34 mouse cellular contexts compared by ENCODE assay signal in genomic region chr9:58756371-58757132, GRCm38 (mm10). TPM values are rescaled to one million over a fixed set of nuclear protein-coding genes. Genes with fewer than 3 reads are reported as not detected.
DNase-seq lines count a peak whose midpoint lies in the region; ATAC-seq and TF ChIP-seq lines count a peak whose summit lies in the region.
"Had no signal": no experiment of that assay in that cellular context is flagged by ENCODE, and none has a peak within 500 bp of the region (broad histone marks: within the 10 kb centered on the region; RNA-seq: fewer than 3 reads in every experiment).

No protein-coding gene starts in this region.

- intact Hi-C loops in left cerebral cortex, postnatal 14 days (cut with DNase I) = no loop called here

- H3K4me3 ChIP-seq in kidney, postnatal 0 days (replicated peaks; ENCODE audit: low read depth, low read length) = no peak overlapping the region
- H3K4me3 ChIP-seq in lung, postnatal 0 days (ENCODE audit: low read depth, low read length) = no peak overlapping the region
- H3K4me3 ChIP-seq: embryonic facial prominence, embryonic 10.5 days; embryonic facial prominence, embryonic 15.5 days; forebrain, embryonic 12.5 days; heart, adult 2 months; heart, embryonic 13.5 days; hindbrain, embryonic 10.5 days; hindbrain, embryonic 15.5 days; liver, embryonic 15.5 days; midbrain, embryonic 10.5 days; myocyte; neural tube, embryonic 13.5 days had no signal

- no peak overlapping the region for H3K9ac ChIP-seq in kidney, postnatal 0 days (ENCODE audit: low read depth, low read length)
- H3K9ac ChIP-seq in lung, postnatal 0 days (replicated peaks; ENCODE audit: low read depth) = no peak overlapping the region
- H3K9ac ChIP-seq: embryonic facial prominence, embryonic 15.5 days; forebrain, embryonic 12.5 days; forebrain, postnatal 0 days; heart, embryonic 13.5 days; hindbrain, embryonic 15.5 days; liver, embryonic 15.5 days; neural tube, embryonic 13.5 days had no signal

- DNase-seq in kidney, postnatal 0 days (ENCODE audit: low spot score) = no peak
- no peak for DNase-seq in kidney, adult 18-20 months
- DNase-seq in lung, postnatal 0 days (ENCODE audit: low spot score) = no peak
- no peak for DNase-seq in lung, postnatal 14 days
- peak; percentile 91 for DNase-seq in R1 (ENCODE audit: low read depth, low spot score)
- no peak for DNase-seq in left cerebral cortex, postnatal 14 days (ENCODE audit: low spot score in 2 of 2)
- no peak for DNase-seq in urinary bladder, postnatal 25 days (ENCODE audit: low spot score)
- DNase-seq: adrenal gland, postnatal 36 days; cerebellum, adult 2 months; cerebellum, postnatal 14 days; forebrain, postnatal 0 days; heart, adult 2 months; heart, postnatal 14 days; kidney, postnatal 25 days; left cerebral cortex, postnatal 4 days; lung, postnatal 10 days; right cerebral cortex, postnatal 4 days had no signal

- TF ChIP-seq EP300 in lung, postnatal 0 days (IDR thresholded peaks at IDR 0.05) = no peak

- no peaks in the 10 kb centered on the region for H3K9me3 ChIP-seq in kidney, postnatal 0 days (replicated peaks; ENCODE audit: low read length)
- H3K9me3 ChIP-seq in lung, postnatal 0 days (ENCODE audit: low read length) = no peaks in the 10 kb centered on the region
- H3K9me3 ChIP-seq: embryonic facial prominence, embryonic 10.5 days; embryonic facial prominence, embryonic 15.5 days; forebrain, embryonic 12.5 days; heart, embryonic 13.5 days; hindbrain, embryonic 10.5 days; hindbrain, embryonic 15.5 days; liver, embryonic 15.5 days; midbrain, embryonic 10.5 days; neural tube, embryonic 13.5 days had no signal

- H3K27me3 ChIP-seq in kidney, postnatal 0 days (ENCODE audit: insufficient read depth, low read length) = no peaks in the 10 kb centered on the region
- H3K27me3 ChIP-seq in lung, postnatal 0 days (replicated peaks; ENCODE audit: insufficient read depth, low read length) = no peaks in the 10 kb centered on the region
- H3K27me3 ChIP-seq: embryonic facial prominence, embryonic 15.5 days; forebrain, embryonic 12.5 days; heart, embryonic 13.5 days; hindbrain, embryonic 15.5 days; liver, embryonic 15.5 days; neural tube, embryonic 13.5 days had no signal

- ATAC-seq in kidney, postnatal 0 days (replicated peaks; ENCODE audit: low FRiP score, low read depth) = no peak
- ATAC-seq in lung, postnatal 0 days = no peak
- ATAC-seq: CD4-positive, CD25-positive, alpha-beta regulatory T cell, adult 4 months; forebrain, postnatal 0 days; intestine, embryonic 16.5 days; midbrain, embryonic 16.5 days had no signal

- no peaks in the 10 kb centered on the region for H3K4me1 ChIP-seq in kidney, postnatal 0 days (replicated peaks; ENCODE audit: insufficient read depth, low read length)
- no peaks in the 10 kb centered on the region for H3K4me1 ChIP-seq in lung, postnatal 0 days (ENCODE audit: insufficient read depth, low read depth, low read length)
- H3K4me1 ChIP-seq: embryonic facial prominence, embryonic 10.5 days; forebrain, embryonic 12.5 days; hindbrain, embryonic 10.5 days; hindbrain, embryonic 15.5 days; liver, embryonic 15.5 days; midbrain, embryonic 10.5 days had no signal

- H3K4me2 ChIP-seq in kidney, postnatal 0 days (ENCODE audit: low read length) = no peak overlapping the region
- H3K4me2 ChIP-seq in lung, postnatal 0 days (replicated peaks; ENCODE audit: low read depth, low read length) = no peak overlapping the region
- H3K4me2 ChIP-seq: embryonic facial prominence, embryonic 15.5 days; forebrain, embryonic 12.5 days; heart, embryonic 13.5 days; hindbrain, embryonic 15.5 days; liver, embryonic 15.5 days; neural tube, embryonic 13.5 days had no signal

- H3K27ac ChIP-seq in kidney, postnatal 0 days = no peak overlapping the region
- H3K27ac ChIP-seq in lung, postnatal 0 days (ENCODE audit: low read length) = no peak overlapping the region
- H3K27ac ChIP-seq: embryonic facial prominence, embryonic 10.5 days; embryonic facial prominence, embryonic 15.5 days; forebrain, embryonic 12.5 days; heart, adult 2 months; heart, embryonic 13.5 days; hindbrain, embryonic 10.5 days; hindbrain, embryonic 15.5 days; liver, embryonic 15.5 days; midbrain, embryonic 10.5 days; neural tube, embryonic 13.5 days had no signal

- WGBS in kidney, postnatal 0 days = 64% methylated on average over 12 of the region's 12 CpGs
- WGBS in lung, postnatal 0 days = 69% methylated on average over 12 of the region's 12 CpGs

- peak; percentile 39; the same call in 1 of the 2 replicates for TF ChIP-seq CTCF in kidney, postnatal 0 days (IDR thresholded peaks at IDR 0.05; ENCODE audit: low read depth)
- peak; percentile 25; the same call in 1 of the 2 replicates for TF ChIP-seq CTCF in lung, postnatal 0 days (IDR thresholded peaks at IDR 0.05)

- H3K36me3 ChIP-seq in kidney, postnatal 0 days (ENCODE audit: insufficient read depth, low read length) = no peaks in the 10 kb centered on the region
- no peaks in the 10 kb centered on the region for H3K36me3 ChIP-seq in lung, postnatal 0 days (ENCODE audit: insufficient read depth, low read length)
- H3K36me3 ChIP-seq: embryonic facial prominence, embryonic 10.5 days; embryonic facial prominence, embryonic 15.5 days; forebrain, embryonic 12.5 days; G1E; heart, embryonic 13.5 days; hindbrain, embryonic 10.5 days; hindbrain, embryonic 15.5 days; liver, embryonic 15.5 days; midbrain, embryonic 10.5 days; neural tube, embryonic 13.5 days had no signal

RNA-seq across cellular contexts. Expression of gene Rec114, which starts 12.8 kb away (rescaled TPM):
- 1.0 and 1.2 TPM in 2 replicates for polyA plus RNA-seq in kidney, postnatal 0 days (2015; fragmentation: Nextera tagmentation; extraction: Ambion mirVana)
- polyA plus RNA-seq in lung, postnatal 0 days (2015; fragmentation: Nextera tagmentation; extraction: Ambion mirVana) = 5.0 and 6.2 TPM in 2 replicates
- total RNA-seq in left cerebral cortex, postnatal 14 days (2021) = not detected
- total RNA-seq: gastrocnemius, postnatal 4 days; layer of hippocampus, adult 18-20 months; left cerebral cortex, adult 8-10 months had no signal
- polyA plus RNA-seq: G1E had no signal
